Mouse (Mus musculus) stomach, postnatal 0 days (tissue): Measurements from ENCODE around the gene Ctsw. TPM values are rescaled to one million over a fixed set of nuclear protein-coding genes. Genes with fewer than 3 reads are reported as not detected.
A peak's percentile ranks its signal among the peaks of the same experiment; 100 is the strongest.

ENCODE experiments used
- ATAC-seq: fragments of 200-750 bp; cut with Nextera tagmentation; 2 replicates; pipeline ENCODE4 v1.8.0; 2017; ENCODE audit not compliant: low FRiP score, low TSS enrichment
- DNase-seq: peaks from one replicate; pipeline ENCODE4 v3.0.0-alpha.2; 2016; ENCODE audit warnings: low spot score
- H3K27ac ChIP-seq: fragments of 300-500 bp; sonication (generic); replicated peaks from 2 replicates; pipeline ENCODE4 v1.5.1; 2014; ENCODE audit warnings: mild to moderate bottlenecking, control low read depth
- H3K27me3 ChIP-seq: fragments of 300-500 bp; sonication (generic); 2 replicates; pipeline ENCODE4 v1.6.1; 2014; ENCODE audit warnings: low read length; ENCODE audit not compliant: control insufficient read depth, insufficient read depth
- H3K36me3 ChIP-seq: fragments of 300-500 bp; sonication (generic); 2 replicates; pipeline ENCODE4 v1.6.1; 2014; ENCODE audit warnings: low read length, mixed read lengths; ENCODE audit not compliant: control insufficient read depth, insufficient read depth
- H3K4me1 ChIP-seq: fragments of 300-500 bp; sonication (generic); replicated peaks from 2 replicates; pipeline ENCODE4 v1.6.1; 2014; ENCODE audit warnings: antibody characterized with exemption; ENCODE audit not compliant: control insufficient read depth, insufficient read depth
- H3K4me2 ChIP-seq: fragments of 300-500 bp; sonication (generic); replicated peaks from 2 replicates; pipeline ENCODE4 v1.6.1; 2014; ENCODE audit warnings: low read depth, mild to moderate bottlenecking, control low read depth, moderate library complexity
- H3K4me3 ChIP-seq: fragments of 300-500 bp; sonication (generic); 2 replicates; pipeline ENCODE4 v1.5.1; 2014; ENCODE audit warnings: low read depth, low read length, control low read depth
- H3K9ac ChIP-seq: fragments of 300-500 bp; sonication (generic); 2 replicates; pipeline ENCODE4 v1.6.1; 2014; ENCODE audit warnings: mild to moderate bottlenecking, low read length, control low read depth, mixed read lengths
- H3K9me3 ChIP-seq: fragments of 300-500 bp; sonication (generic); 2 replicates; pipeline ENCODE4 v1.6.1; 2016; ENCODE audit warnings: low read length; ENCODE audit not compliant: control insufficient read depth
- CTCF ChIP-seq: IDR thresholded peaks from 2 replicates; pipeline ENCODE4 v1.5.1; 2016; ENCODE audit warnings: antibody characterized with exemption, low read depth, mild to moderate bottlenecking, moderate library complexity
- EP300 ChIP-seq: optimal IDR thresholded peaks from 2 replicates; pipeline ENCODE3; 2016; ENCODE audit warnings: antibody characterized with exemption
- WGBS: fragments of 180-500 bp; shearing (Covaris S2); extraction: QIAGEN DNeasy Blood & Tissue Kit; methylation state at CpG from one replicate; pipeline ENCODE4 v1.1.7; 2014; 5-methylcytosine and 5-hydroxymethylcytosine counted together
- polyA plus RNA-seq: library from polyadenylated mRNA; unstranded; fragments of >200 nt; fragmentation: Nextera tagmentation; extraction: Ambion mirVana; gene quantifications from 2 replicates; pipeline ENCODE4 v1.2.1, GENCODE M21; 2015

The Ctsw gene
- polyA plus RNA-seq, 1 experiment from 2014 or later: 0.29 TPM

DNA sequence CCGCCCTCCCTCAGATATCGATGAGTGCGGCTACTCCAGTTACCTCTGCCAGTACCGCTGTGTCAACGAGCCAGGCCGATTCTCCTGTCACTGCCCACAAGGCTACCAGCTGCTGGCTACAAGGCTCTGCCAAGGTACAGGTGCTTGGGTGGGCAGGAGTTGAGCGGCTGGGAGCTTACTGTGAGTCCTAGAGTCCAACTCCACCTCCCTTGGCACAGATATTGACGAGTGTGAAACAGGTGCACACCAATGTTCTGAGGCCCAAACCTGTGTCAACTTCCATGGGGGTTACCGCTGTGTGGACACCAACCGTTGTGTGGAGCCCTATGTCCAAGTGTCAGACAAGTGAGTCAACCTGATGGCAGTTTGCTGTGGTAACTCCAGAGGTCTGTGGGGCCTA, 11.7 kb upstream of the Ctsw start:
- TF ChIP-seq EP300 (no peak), CTCF (no peak)

DNA sequence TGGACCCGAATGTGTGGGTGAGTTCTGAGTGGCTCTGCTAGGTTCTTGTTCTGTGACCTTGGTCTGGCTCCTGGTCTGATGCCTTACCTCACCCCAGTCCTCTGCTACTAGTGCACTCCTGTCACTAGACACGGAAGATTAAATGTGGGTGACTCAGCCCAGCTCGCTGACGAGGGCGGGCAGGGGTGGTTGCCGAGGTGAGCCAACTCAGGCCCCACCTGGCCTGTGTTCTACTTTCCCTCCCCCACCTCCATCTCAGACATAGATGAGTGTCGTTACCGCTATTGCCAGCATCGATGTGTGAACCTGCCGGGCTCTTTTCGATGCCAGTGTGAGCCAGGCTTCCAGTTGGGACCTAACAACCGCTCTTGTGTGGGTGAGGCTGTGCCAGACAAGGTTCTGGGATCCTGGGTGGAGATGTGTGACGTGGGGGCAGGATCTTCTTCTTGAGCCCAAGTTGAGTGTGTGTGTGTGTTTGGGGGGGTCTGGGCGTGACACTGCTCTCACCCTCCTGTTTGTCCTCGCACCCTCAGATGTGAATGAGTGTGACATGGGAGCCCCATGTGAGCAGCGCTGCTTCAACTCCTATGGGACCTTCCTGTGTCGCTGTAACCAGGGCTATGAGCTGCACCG, 9.5 kb upstream of the Ctsw start:
- H3K27ac ChIP-seq: no peak overlapping the region
- no peaks in the 10 kb centered on the region; the same call in 1 of the 2 replicates for H3K4me1 ChIP-seq
- H3K36me3 ChIP-seq: peaks cover 10% of the 10 kb centered on the region; the same call in 1 of the 2 replicates
- no peak overlapping the region for H3K9ac ChIP-seq
- ATAC-seq (peak; percentile 84), DNase-seq (peak; percentile 76)
- H3K27me3 ChIP-seq: no peaks in the 10 kb centered on the region
- H3K4me2 ChIP-seq: no peak overlapping the region
- H3K9me3 ChIP-seq: no peaks in the 10 kb centered on the region
- 69% methylated on average over 18 of the region's 18 CpGs for WGBS
- TF ChIP-seq EP300 (no peak), CTCF (no peak)
- H3K4me3 ChIP-seq: no peak overlapping the region

More for the DNA sequence above, 11.7 kb upstream of the Ctsw start:
- Histone ChIP-seq H3K4me2 (no peak overlapping the region), H3K9me3 (no peaks in the 10 kb centered on the region), H3K27ac (no peak overlapping the region), H3K36me3 (peaks cover 21% of the 10 kb centered on the region; the same call in 1 of the 2 replicates), H3K4me3 (no peak overlapping the region), H3K27me3 (no peaks in the 10 kb centered on the region), H3K4me1 (no peaks in the 10 kb centered on the region; the same call in 1 of the 2 replicates), H3K9ac (no peak overlapping the region)
- 82% methylated on average over 10 of the region's 10 CpGs for WGBS
- ATAC-seq (no peak), DNase-seq (no peak)

DNA sequence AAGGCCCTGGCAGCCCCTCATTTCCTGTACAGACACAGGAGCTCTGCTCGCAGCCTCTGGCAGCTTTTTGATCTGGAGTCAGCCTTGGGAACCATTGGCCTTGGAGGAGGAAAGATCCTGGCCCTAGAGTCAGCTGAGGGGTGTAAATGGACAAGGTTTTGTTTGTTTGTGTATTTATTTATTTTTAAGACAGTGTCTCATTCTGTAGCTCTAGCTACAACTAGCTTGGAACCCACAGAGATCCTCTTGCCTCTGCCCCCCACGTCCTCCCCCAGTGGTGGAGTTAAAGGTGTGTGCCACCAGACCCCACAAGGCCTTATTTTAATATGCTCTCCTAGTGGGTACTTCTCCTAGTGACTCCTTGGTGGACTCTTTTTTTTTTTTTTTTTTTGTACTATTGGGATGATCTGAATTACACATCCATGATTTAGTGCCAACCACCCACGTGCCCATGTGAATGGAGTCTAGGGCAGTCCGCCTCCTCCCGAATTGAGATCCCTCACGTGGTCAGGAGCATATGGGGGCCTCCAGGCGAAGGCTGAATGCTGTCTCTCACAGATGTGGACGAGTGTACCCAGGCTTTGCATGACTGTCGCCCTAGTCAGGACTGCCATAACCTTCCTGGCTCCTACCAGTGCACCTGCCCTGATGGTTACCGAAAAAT, 8.8 kb upstream of the Ctsw start:
- H3K4me3 ChIP-seq: no peak overlapping the region
- no peak overlapping the region for H3K4me2 ChIP-seq
- no peak for TF ChIP-seq EP300
- TF ChIP-seq CTCF: no peak
- ATAC-seq (no peak), DNase-seq (no peak)
- 82% methylated on average over 10 of the region's 10 CpGs for WGBS
- H3K27ac ChIP-seq: no peak overlapping the region
- no peaks in the 10 kb centered on the region for H3K27me3 ChIP-seq
- H3K36me3 ChIP-seq: 0 out of 2 replicates have a peak, but pooled peaks cover 8% of the 10 kb centered on the region
- no peak overlapping the region for H3K9ac ChIP-seq
- no peaks in the 10 kb centered on the region; the same call in 1 of the 2 replicates for H3K4me1 ChIP-seq
- H3K9me3 ChIP-seq: no peaks in the 10 kb centered on the region

DNA sequence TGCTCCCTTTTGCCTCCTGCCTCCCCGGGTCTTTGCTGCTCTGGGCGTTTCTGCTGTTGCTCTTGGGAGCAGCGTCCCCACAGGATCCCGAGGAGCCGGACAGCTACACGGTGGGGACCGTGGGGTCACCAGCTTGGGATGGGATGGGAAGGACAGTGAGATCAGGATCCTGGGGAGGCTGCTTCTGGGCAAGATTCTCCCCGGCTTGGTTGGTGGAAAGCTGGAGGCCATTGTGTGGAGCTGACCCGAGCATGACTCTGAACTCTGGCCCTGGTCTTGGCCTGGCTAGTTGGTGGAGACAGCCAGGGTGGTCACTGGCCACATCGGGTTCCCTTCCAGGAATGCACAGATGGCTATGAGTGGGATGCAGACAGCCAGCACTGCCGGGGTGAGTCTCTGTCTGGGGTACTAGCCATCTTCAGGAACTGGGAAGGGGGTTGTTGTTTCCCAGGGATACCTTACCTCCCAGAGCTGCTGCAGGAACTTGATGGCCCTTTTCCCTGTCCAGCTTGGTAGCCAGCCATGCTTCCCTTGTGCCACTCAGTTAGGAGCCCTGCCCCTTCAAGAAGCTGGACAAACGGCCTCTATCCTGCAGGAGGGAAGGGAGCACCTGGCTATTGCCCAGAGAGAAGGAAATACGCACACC, 6.9 kb upstream of the Ctsw start:
- Histone ChIP-seq H3K9me3 (no peaks in the 10 kb centered on the region), H3K27me3 (no peaks in the 10 kb centered on the region), H3K27ac (peak overlapping the region; percentile 82), H3K4me2 (peak overlapping the region; percentile 91), H3K4me3 (peak overlapping the region; percentile 63), H3K4me1 (no peaks in the 10 kb centered on the region; the same call in 1 of the 2 replicates), H3K9ac (peak overlapping the region; percentile 76), H3K36me3 (0 out of 2 replicates have a peak, but pooled peaks cover 2% of the 10 kb centered on the region)
- no peak for TF ChIP-seq CTCF
- TF ChIP-seq EP300: no peak
- 22% methylated on average over 13 of the region's 13 CpGs for WGBS
- DNase-seq: no peak
- ATAC-seq: no peak

DNA sequence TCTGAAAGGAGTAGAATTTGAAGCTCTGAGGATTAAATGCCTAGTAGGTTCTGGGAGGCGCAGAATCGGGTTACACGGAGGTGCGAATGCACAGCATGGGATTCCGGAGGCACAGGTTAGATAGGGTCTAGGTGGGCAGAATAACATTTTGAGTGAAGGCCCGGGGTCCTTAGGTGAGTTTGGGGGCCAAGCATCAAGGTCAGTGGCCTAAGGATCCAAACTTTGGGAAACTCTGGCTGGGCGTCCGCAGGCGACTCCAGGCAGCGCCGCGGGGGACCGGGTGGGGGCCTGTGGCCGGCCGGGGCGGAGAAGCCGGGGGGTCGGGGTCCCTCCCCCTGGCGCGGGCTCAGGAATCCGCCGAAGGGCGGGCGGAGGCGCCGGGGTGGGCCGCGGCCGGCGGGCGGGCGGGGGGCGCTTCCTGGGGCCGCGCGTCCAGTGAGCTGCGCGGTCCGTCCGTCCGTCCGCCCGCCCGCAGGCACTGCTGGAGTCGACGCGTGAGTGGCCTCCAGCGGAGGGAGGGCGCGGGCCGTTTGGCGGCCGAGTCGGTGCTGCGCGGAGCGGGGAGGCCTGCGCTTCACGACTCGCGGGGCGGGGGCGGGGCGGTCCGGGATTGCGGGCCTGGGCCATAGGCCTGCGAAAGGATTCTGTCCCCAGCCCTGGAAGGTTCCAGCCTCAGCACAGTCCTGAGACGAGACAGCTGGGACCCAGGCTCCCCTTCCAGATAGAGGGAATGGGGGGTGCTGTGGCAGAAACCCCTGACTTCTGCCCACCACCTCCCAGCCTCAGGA, 6.2 kb upstream of the Ctsw start:
- H3K27ac ChIP-seq: peak overlapping the region; percentile 82
- H3K4me1 ChIP-seq: no peaks in the 10 kb centered on the region; the same call in 1 of the 2 replicates
- H3K9ac ChIP-seq: peak overlapping the region; percentile 76
- H3K4me2 ChIP-seq: peak overlapping the region; percentile 91
- DNase-seq (peak; percentile 63), ATAC-seq (peak; percentile 44)
- no peaks in the 10 kb centered on the region for H3K27me3 ChIP-seq
- TF ChIP-seq CTCF (no peak), EP300 (no peak)
- H3K4me3 ChIP-seq: peak overlapping the region; percentile 63
- no peaks in the 10 kb centered on the region for H3K36me3 ChIP-seq
- no peaks in the 10 kb centered on the region for H3K9me3 ChIP-seq
- 1% methylated on average over 34 of the region's 68 CpGs for WGBS
